Mouse (Mus musculus): ENCODE data around the gene Maml1.

DNA sequence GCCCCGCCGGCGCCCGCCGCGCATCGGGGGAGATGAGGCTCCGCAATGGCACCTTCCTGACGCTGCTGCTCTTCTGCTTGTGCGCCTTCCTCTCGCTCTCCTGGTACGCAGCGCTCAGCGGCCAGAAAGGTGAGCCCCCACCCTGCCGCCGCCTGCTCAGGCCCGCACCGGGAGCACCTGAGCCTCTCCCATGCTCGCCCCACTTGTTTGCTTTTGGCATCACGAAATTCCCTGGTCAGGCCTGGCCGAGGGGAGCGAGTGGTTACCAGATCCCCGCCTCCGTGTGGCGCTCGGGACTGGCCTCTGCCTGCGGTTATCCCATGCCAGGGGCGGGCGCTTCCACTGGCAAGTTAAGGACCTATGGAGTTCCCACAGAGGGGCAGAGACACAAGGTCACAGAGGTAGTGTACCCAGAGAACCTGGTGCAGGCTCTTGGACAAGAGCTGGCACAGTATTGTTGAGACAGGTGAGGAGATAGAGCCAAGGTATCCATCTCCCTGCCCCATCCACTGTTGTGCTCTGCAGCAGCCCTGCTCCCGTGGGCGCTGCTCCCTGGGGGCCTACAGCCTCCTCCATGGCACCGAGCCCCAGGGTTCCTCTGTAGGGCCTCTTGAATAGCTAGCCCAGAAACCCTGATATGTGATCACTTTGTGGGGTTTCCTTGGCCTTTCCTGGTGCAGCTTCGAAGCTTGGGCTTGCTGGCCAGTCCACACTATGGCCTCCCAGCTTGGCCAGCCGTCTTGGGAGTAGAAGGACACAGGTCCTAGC, 66.3 kb downstream of the Maml1 start:
- no peak for TF ChIP-seq CTCF (IDR thresholded peaks at IDR 0.05; ENCODE audit: extremely low read depth, insufficient read depth, low read length)
- no peak for TF ChIP-seq POLR2A (IDR thresholded peaks at IDR 0.05; ENCODE audit: extremely low read depth, insufficient read depth, low read length)

Data from cortical plate, adult 2 months (tissue).